Mouse (Mus musculus): ENCODE measurements at regions not wholly inside any gene's neighbourhood (a gene's known extent, or its start where the extent isn't known, plus 50 kb on each side); places are given as distances from the start of the nearest gene placed in this dataset.

GRCm38 (mm10) chr2:171856491-171856890, 186.8 kb downstream of the Cbln4 start:
- DNase-seq (ENCODE audit: low spot score) = no peak
- H3K27ac ChIP-seq (replicated peaks) = no peak overlapping the region
- no peaks in the 10 kb centered on the region for H3K27me3 ChIP-seq (ENCODE audit: low read depth, poor library complexity, severe bottlenecking)
- WGBS = 91% methylated on average over 8 of the region's 8 CpGs
- H3K4me1 ChIP-seq = no peaks in the 10 kb centered on the region
- no peak overlapping the region for H3K4me3 ChIP-seq
- no peaks in the 10 kb centered on the region for H3K36me3 ChIP-seq
- no peaks in the 10 kb centered on the region for H3K9me3 ChIP-seq (replicated peaks)

- H3K36me3 ChIP-seq = no peaks in the 10 kb centered on the region
- peaks cover 6% of the 10 kb centered on the region for H3K4me1 ChIP-seq
- no peaks in the 10 kb centered on the region for H3K27me3 ChIP-seq (ENCODE audit: low read depth, poor library complexity, severe bottlenecking)
- WGBS = 29% methylated on average over 4 of the region's 4 CpGs
- no peak for DNase-seq (ENCODE audit: low spot score)
- H3K4me3 ChIP-seq = no peak overlapping the region
- H3K9me3 ChIP-seq (replicated peaks) = no peaks in the 10 kb centered on the region
- H3K27ac ChIP-seq (replicated peaks) = no peak overlapping the region
Measured at GRCm38 (mm10) chr2:171846826-171847492, 196.3 kb downstream of the Cbln4 start.

DNA sequence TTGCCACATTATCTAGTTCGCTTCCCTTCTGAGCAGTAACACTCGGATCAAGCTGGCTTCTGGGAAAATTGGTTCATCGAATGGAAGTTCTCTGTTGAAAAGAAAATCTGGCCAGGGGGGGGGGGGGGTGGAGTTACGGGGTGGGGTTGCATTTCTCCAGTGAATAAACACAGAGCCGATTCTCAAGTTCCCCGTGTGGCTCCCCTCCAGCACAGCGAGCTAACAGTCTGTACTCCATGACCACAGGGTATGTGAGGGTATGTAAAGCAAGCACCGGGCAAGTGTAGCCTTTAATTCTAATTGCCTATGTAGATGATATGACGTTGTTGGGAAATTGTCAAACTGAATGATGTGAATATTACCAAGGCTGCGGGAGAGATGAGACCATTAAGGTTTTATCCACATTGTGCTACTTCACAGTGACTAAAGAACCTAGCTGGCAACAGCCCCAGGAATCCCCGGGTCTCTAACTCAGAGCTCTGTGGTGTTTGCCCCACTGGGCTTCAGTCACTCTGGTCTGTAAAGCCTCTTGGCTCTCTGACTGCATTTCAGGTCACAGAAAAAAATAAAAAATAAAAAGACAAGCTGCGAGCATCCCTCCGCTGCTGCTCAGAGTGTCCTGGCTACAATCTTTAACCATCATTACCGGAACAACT, 203.1 kb downstream of the Cbln4 start:
- no peaks in the 10 kb centered on the region for H3K27me3 ChIP-seq (ENCODE audit: low read depth, poor library complexity, severe bottlenecking)
- DNase-seq (ENCODE audit: low spot score) = no peak
- no peaks in the 10 kb centered on the region for H3K9me3 ChIP-seq (replicated peaks)
- 82% methylated on average over 14 of the region's 14 CpGs for WGBS
- no peak overlapping the region for H3K27ac ChIP-seq (replicated peaks)
- no peaks in the 10 kb centered on the region for H3K4me1 ChIP-seq
- no peak overlapping the region for H3K4me3 ChIP-seq
- H3K36me3 ChIP-seq = no peaks in the 10 kb centered on the region

GRCm38 (mm10) chr2:171822156-171822555, 221.1 kb downstream of the Cbln4 start:
- H3K9me3 ChIP-seq (replicated peaks) = no peaks in the 10 kb centered on the region
- H3K27me3 ChIP-seq (ENCODE audit: low read depth, poor library complexity, severe bottlenecking) = no peaks in the 10 kb centered on the region
- DNase-seq (ENCODE audit: low spot score) = no peak
- 92% methylated on average over 6 of the region's 6 CpGs for WGBS
- H3K27ac ChIP-seq (replicated peaks) = no peak overlapping the region
- no peaks in the 10 kb centered on the region for H3K36me3 ChIP-seq
- H3K4me1 ChIP-seq = peaks cover 3% of the 10 kb centered on the region; the same call in 1 of the 2 replicates
- no peak overlapping the region for H3K4me3 ChIP-seq

GRCm38 (mm10) chr2:171818504-171818903, 224.8 kb downstream of the Cbln4 start:
- no peak overlapping the region for H3K27ac ChIP-seq (replicated peaks)
- DNase-seq (ENCODE audit: low spot score) = no peak
- no peaks in the 10 kb centered on the region for H3K9me3 ChIP-seq (replicated peaks)
- no peaks in the 10 kb centered on the region for H3K27me3 ChIP-seq (ENCODE audit: low read depth, poor library complexity, severe bottlenecking)
- H3K4me1 ChIP-seq = peaks cover 11% of the 10 kb centered on the region; the same call in 1 of the 2 replicates
- no peak overlapping the region for H3K4me3 ChIP-seq
- no peaks in the 10 kb centered on the region for H3K36me3 ChIP-seq
- 81% methylated on average over 8 of the region's 8 CpGs for WGBS

GRCm38 (mm10) chr2:171816685-171817419, 226.4 kb downstream of the Cbln4 start:
- Histone ChIP-seq H3K27me3 (ENCODE audit: low read depth, poor library complexity, severe bottlenecking) (no peaks in the 10 kb centered on the region), H3K36me3 (no peaks in the 10 kb centered on the region), H3K9me3 (replicated peaks) (no peaks in the 10 kb centered on the region), H3K4me1 (peaks cover 11% of the 10 kb centered on the region; the same call in 1 of the 2 replicates), H3K4me3 (no peak overlapping the region), H3K27ac (replicated peaks) (no peak overlapping the region)
- 76% methylated on average over 8 of the region's 10 CpGs for WGBS
- DNase-seq (ENCODE audit: low spot score) = no peak

DNA sequence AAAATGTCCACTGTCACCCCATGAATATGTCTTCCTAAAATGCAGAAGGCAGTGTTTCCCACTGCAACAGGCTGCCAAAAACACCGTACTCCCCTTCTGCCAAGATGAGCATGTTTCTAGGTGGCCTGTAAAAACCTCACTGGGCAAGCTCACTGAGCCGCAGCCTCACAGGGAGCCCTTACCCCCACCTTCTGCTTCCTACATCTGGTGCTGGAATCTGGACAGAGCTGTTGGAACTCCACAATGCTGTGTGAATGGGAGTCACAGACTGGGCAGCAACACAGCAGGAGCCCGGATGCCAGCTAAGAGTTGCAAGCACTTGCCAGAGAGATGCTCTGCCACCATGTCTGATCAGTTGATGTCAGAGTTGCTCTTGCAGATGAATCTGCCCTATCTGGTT, 230.6 kb downstream of the Cbln4 start:
- 88% methylated on average over 3 of the region's 3 CpGs for WGBS
- no peak overlapping the region for H3K27ac ChIP-seq (replicated peaks)
- no peak for DNase-seq (ENCODE audit: low spot score)
- no peak overlapping the region for H3K4me3 ChIP-seq
- H3K4me1 ChIP-seq = peaks cover 11% of the 10 kb centered on the region
- no peaks in the 10 kb centered on the region for H3K36me3 ChIP-seq
- no peaks in the 10 kb centered on the region for H3K27me3 ChIP-seq (ENCODE audit: low read depth, poor library complexity, severe bottlenecking)
- no peaks in the 10 kb centered on the region for H3K9me3 ChIP-seq (replicated peaks)

GRCm38 (mm10) chr2:171805376-171805775, 237.9 kb downstream of the Cbln4 start:
- H3K36me3 ChIP-seq = no peaks in the 10 kb centered on the region
- no peaks in the 10 kb centered on the region for H3K9me3 ChIP-seq (replicated peaks)
- WGBS = 76% methylated on average over 5 of the region's 5 CpGs
- H3K27me3 ChIP-seq (ENCODE audit: low read depth, poor library complexity, severe bottlenecking) = no peaks in the 10 kb centered on the region
- H3K27ac ChIP-seq (replicated peaks) = no peak overlapping the region
- no peaks in the 10 kb centered on the region for H3K4me1 ChIP-seq
- DNase-seq (ENCODE audit: low spot score) = no peak
- no peak overlapping the region for H3K4me3 ChIP-seq

DNA sequence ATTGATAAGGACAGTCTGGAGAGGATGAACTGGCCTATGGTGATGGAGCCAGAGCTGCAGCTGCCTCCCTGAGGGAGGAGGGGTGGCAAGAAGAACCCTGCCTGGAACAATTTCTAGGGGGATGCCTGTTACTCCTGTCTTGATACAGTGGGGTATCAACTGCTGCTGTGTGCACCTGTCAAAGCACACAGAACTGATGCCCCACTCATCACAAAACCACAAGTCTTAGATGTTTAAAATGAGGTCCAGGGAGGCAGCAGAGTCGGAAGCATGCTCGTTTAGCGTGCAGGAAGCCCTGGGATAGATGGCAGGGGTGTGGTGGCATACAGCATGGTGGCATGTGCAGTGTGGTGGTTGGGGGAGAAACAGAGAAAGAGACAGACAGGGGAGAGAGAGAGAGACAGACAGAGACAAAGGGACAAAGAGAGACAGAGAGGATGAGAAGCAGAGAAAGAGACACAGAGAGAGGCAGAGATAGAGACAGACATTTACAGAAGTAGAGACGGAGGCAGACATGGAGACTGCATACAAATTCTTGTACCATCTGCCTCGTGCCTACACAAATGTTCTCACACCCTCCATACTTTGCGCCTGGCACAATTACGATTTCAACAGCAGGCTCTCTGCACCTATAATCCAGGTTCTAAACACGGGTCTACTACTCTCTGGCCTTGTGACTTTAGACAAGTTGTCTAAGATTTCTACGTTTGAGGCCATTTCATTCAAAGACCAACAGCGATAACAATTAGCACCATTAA, 242.6 kb downstream of the Cbln4 start:
- Histone ChIP-seq H3K9me3 (replicated peaks) (no peaks in the 10 kb centered on the region), H3K4me1 (no peaks in the 10 kb centered on the region), H3K4me3 (no peak overlapping the region), H3K27ac (replicated peaks) (no peak overlapping the region), H3K27me3 (ENCODE audit: low read depth, poor library complexity, severe bottlenecking) (no peaks in the 10 kb centered on the region), H3K36me3 (no peaks in the 10 kb centered on the region)
- WGBS = 87% methylated on average over 10 of the region's 10 CpGs
- no peak for DNase-seq (ENCODE audit: low spot score)

- Histone ChIP-seq H3K9me3 (replicated peaks) (no peaks in the 10 kb centered on the region), H3K27me3 (ENCODE audit: low read depth, poor library complexity, severe bottlenecking) (no peaks in the 10 kb centered on the region), H3K4me1 (no peaks in the 10 kb centered on the region), H3K27ac (replicated peaks) (no peak overlapping the region), H3K4me3 (no peak overlapping the region), H3K36me3 (no peaks in the 10 kb centered on the region)
- 68% methylated on average over 9 of the region's 9 CpGs for WGBS
- DNase-seq (ENCODE audit: low spot score) = no peak
Measured at GRCm38 (mm10) chr2:171799351-171799750, 243.9 kb downstream of the Cbln4 start.

- no peak for DNase-seq (ENCODE audit: low spot score)
- Histone ChIP-seq H3K9me3 (replicated peaks) (no peaks in the 10 kb centered on the region), H3K27ac (replicated peaks) (no peak overlapping the region), H3K27me3 (ENCODE audit: low read depth, poor library complexity, severe bottlenecking) (no peaks in the 10 kb centered on the region), H3K36me3 (no peaks in the 10 kb centered on the region), H3K4me1 (no peaks in the 10 kb centered on the region), H3K4me3 (no peak overlapping the region)
- 79% methylated on average over 9 of the region's 9 CpGs for WGBS
Measured at GRCm38 (mm10) chr2:171790686-171791085, 252.6 kb downstream of the Cbln4 start.

DNA sequence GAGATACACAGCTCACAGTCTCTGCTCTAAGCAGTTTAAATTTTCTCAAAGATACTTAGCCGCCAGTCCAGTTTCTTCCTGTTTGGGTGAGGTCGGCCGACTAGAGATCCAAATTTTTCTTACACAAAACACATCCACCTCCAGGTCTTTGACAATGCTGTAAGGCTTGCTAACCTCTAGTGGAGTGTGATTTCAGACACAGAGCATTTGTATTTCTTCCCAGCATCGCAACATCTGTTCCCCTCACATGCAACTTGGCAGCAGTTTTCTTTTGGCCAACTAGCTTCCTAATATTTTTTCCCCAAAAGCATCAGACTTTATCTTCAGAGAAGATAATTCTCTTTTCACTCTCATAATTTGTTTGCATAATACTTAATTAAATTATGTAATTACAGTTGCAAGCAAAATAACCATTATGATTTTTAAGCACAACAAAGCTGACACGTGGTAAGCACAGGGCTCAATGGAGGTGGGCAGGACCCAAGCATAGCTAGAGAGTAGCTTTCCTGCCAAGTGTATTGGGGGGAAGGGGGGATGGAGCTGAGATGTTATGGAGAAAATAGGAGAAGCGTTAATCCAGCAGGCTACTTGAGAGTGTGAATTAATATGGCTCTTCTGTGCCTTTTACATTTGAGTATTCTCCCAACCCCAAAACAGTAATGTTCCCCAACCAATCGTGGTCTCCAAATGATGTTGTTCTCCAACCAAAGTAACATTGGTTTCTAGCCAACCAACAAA, 276.9 kb downstream of the Cbln4 start:
- H3K27me3 ChIP-seq (ENCODE audit: low read depth, poor library complexity, severe bottlenecking) = no peaks in the 10 kb centered on the region
- DNase-seq (ENCODE audit: low spot score) = no peak
- WGBS = 82% methylated on average over 7 of the region's 7 CpGs
- H3K9me3 ChIP-seq (replicated peaks) = no peaks in the 10 kb centered on the region
- no peak overlapping the region for H3K4me3 ChIP-seq
- no peaks in the 10 kb centered on the region for H3K4me1 ChIP-seq
- no peaks in the 10 kb centered on the region for H3K36me3 ChIP-seq
- H3K27ac ChIP-seq (replicated peaks) = no peak overlapping the region

All from midbrain, embryonic 10.5 days (tissue).